Mouse (Mus musculus) stomach, embryonic 16.5 days (tissue): Measurements from ENCODE around the gene Tigd2. TPM values are rescaled to one million over a fixed set of nuclear protein-coding genes. Genes with fewer than 3 reads are reported as not detected.

Experiments
- ATAC-seq: fragments of 200-750 bp; cut with Nextera tagmentation; 2 replicates; pipeline ENCODE4 v1.8.0; 2017; ENCODE audit warnings: moderate number of reproducible peaks, moderate TSS enrichment; ENCODE audit not compliant: insufficient read depth, low FRiP score
- H3K27ac ChIP-seq: fragments of 300-500 bp; sonication (generic); 2 replicates; pipeline ENCODE4 v1.5.1; 2014; ENCODE audit warnings: low read length
- H3K27me3 ChIP-seq: fragments of 300-500 bp; sonication (generic); 2 replicates; pipeline ENCODE4 v1.6.1; 2014; ENCODE audit warnings: low read length, control low read depth, mixed read lengths; ENCODE audit not compliant: control insufficient read depth, insufficient read depth
- H3K36me3 ChIP-seq: fragments of 300-500 bp; sonication (generic); 2 replicates; pipeline ENCODE4 v1.6.1; 2014; ENCODE audit warnings: low read length; ENCODE audit not compliant: control insufficient read depth, insufficient read depth
- H3K4me1 ChIP-seq: fragments of 300-500 bp; sonication (generic); 2 replicates; pipeline ENCODE4 v1.6.1; 2014; ENCODE audit warnings: low read length, control low read depth, mixed read lengths; ENCODE audit not compliant: control insufficient read depth, insufficient read depth
- H3K4me2 ChIP-seq: fragments of 300-500 bp; sonication (generic); 2 replicates; pipeline ENCODE4 v1.6.1; 2014; ENCODE audit warnings: low read depth, low read length, mixed read lengths
- H3K4me3 ChIP-seq: fragments of 300-500 bp; sonication (generic); replicated peaks from 2 replicates; pipeline ENCODE4 v1.5.1; 2014; ENCODE audit warnings: mild to moderate bottlenecking, low read length
- H3K9ac ChIP-seq: fragments of 300-500 bp; sonication (generic); 2 replicates; pipeline ENCODE4 v1.6.1; 2014; ENCODE audit warnings: low read length
- H3K9me3 ChIP-seq: fragments of 300-500 bp; sonication (generic); replicated peaks from 2 replicates; pipeline ENCODE4 v1.6.1; 2016; ENCODE audit warnings: low read length, control low read depth; ENCODE audit not compliant: control insufficient read depth
- WGBS: fragments of 180-500 bp; shearing (Covaris S2); extraction: QIAGEN DNeasy Blood & Tissue Kit; methylation state at CpG from one replicate; pipeline ENCODE4 v1.1.7; 2014; 5-methylcytosine and 5-hydroxymethylcytosine counted together
- polyA plus RNA-seq: library from polyadenylated mRNA; unstranded; fragments of >200 nt; fragmentation: Nextera tagmentation; extraction: Ambion mirVana; gene quantifications from 2 replicates; pipeline ENCODE4 v1.2.1, GENCODE M21; 2015

Gene Tigd2
- polyA plus RNA-seq = 11.4 and 12.1 TPM in 2 replicates

DNA sequence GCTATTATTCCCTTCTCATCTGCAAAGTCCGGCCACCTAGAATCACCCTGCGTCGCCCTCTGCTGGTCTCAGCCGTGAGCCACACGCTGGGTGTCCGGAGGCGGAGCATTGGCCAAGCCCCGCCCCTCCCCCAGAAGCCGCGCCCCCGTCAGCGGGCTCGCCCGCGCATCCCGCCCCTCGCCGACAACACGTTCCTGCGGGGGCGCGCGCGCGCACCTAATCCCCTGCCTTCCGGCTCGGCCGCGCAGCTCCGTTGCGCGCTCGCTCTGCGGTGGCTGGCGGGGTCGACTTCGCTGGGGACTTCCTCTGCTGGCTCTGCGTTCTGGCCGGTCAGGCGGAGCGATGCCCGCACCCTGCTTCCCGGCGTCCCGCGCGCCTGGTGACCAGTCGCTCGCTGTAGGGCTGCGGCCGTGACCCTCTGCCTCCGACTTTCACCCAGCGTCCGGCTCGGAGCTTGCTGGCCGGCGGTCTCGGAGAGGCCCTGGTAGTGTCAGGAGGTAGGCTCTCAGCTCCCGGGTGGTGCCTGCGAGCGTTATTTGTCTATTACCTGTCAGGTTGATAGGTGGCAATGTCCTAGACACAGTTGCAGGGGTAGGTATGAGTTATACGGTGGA is at the start of gene Tigd2:
Tigd2 (plus strand) TSS at position 186 of the 614 bp plus-strand sequence.
- Histone ChIP-seq H3K36me3 (0 out of 2 replicates have a peak, but pooled peaks cover 3% of the 10 kb centered on the region), H3K27me3 (no peaks in the 10 kb centered on the region), H3K4me3 (peak within 1 kb of the TSS; percentile 98), H3K9me3 (no peaks in the 10 kb centered on the region), H3K4me2 (peak within 1 kb of the TSS; percentile 79), H3K27ac (peak within 1 kb of the TSS; percentile 90), H3K9ac (peak within 1 kb of the TSS; percentile 97), H3K4me1 (no peaks in the 10 kb centered on the region; the same call in 1 of the 2 replicates)
- WGBS = under 1% methylated on average over 61 of the region's 62 CpGs
- peak; percentile 99 for ATAC-seq

- H3K4me2 ChIP-seq = no peak overlapping the region
- 52% methylated on average over 4 of the region's 4 CpGs for WGBS
- no peak for ATAC-seq
Measured at GRCm38 (mm10) chr6:59161801-59162478, 46.7 kb upstream of the Tigd2 start.

GRCm38 (mm10) chr6:59162887-59163286 is 45.8 kb upstream of the Tigd2 start:
- H3K27ac ChIP-seq = no peak overlapping the region
- H3K4me1 ChIP-seq = no peaks in the 10 kb centered on the region
- H3K36me3 ChIP-seq = no peaks in the 10 kb centered on the region
- no peak overlapping the region for H3K9ac ChIP-seq
- no peak overlapping the region for H3K4me2 ChIP-seq
- H3K9me3 ChIP-seq = no peaks in the 10 kb centered on the region
- H3K27me3 ChIP-seq = no peaks in the 10 kb centered on the region
- 66% methylated on average over 2 of the region's 2 CpGs for WGBS
- ATAC-seq = no peak
- no peak overlapping the region for H3K4me3 ChIP-seq

More at GRCm38 (mm10) chr6:59161801-59162478, 46.7 kb upstream of the Tigd2 start:
- Histone ChIP-seq H3K36me3 (no peaks in the 10 kb centered on the region), H3K4me1 (no peaks in the 10 kb centered on the region), H3K9ac (no peak overlapping the region), H3K9me3 (no peaks in the 10 kb centered on the region), H3K27me3 (no peaks in the 10 kb centered on the region), H3K4me3 (no peak overlapping the region), H3K27ac (no peak overlapping the region)

- H3K9ac ChIP-seq = no peak overlapping the region
- no peak for ATAC-seq
- no peaks in the 10 kb centered on the region for H3K36me3 ChIP-seq
- no peaks in the 10 kb centered on the region for H3K4me1 ChIP-seq
- no peak overlapping the region for H3K27ac ChIP-seq
- no peaks in the 10 kb centered on the region for H3K27me3 ChIP-seq
- no peak overlapping the region for H3K4me3 ChIP-seq
- H3K4me2 ChIP-seq = no peak overlapping the region
- whole genome bisulfite sequencing = 66% methylated on average over 3 of the region's 3 CpGs
- H3K9me3 ChIP-seq = no peaks in the 10 kb centered on the region
Measured at GRCm38 (mm10) chr6:59163407-59163806, 45.3 kb upstream of the Tigd2 start.

- whole genome bisulfite sequencing = 38% methylated on average over 2 of the region's 2 CpGs
- H3K4me2 ChIP-seq = no peak overlapping the region
- no peaks in the 10 kb centered on the region for H3K9me3 ChIP-seq
- no peaks in the 10 kb centered on the region for H3K4me1 ChIP-seq
- H3K36me3 ChIP-seq = no peaks in the 10 kb centered on the region
- H3K27ac ChIP-seq = no peak overlapping the region
- no peak for ATAC-seq
- no peak overlapping the region for H3K9ac ChIP-seq
- no peaks in the 10 kb centered on the region for H3K27me3 ChIP-seq
- no peak overlapping the region for H3K4me3 ChIP-seq
Measured at GRCm38 (mm10) chr6:59168939-59169338, 39.7 kb upstream of the Tigd2 start.

- ATAC-seq = no peak
- Histone ChIP-seq H3K4me2 (no peak overlapping the region), H3K4me1 (no peaks in the 10 kb centered on the region), H3K27me3 (no peaks in the 10 kb centered on the region), H3K27ac (no peak overlapping the region), H3K9me3 (no peaks in the 10 kb centered on the region), H3K9ac (no peak overlapping the region), H3K4me3 (no peak overlapping the region), H3K36me3 (no peaks in the 10 kb centered on the region)
- WGBS = 67% methylated on average over 3 of the region's 3 CpGs
Measured at GRCm38 (mm10) chr6:59171230-59171629, 37.4 kb upstream of the Tigd2 start.

DNA sequence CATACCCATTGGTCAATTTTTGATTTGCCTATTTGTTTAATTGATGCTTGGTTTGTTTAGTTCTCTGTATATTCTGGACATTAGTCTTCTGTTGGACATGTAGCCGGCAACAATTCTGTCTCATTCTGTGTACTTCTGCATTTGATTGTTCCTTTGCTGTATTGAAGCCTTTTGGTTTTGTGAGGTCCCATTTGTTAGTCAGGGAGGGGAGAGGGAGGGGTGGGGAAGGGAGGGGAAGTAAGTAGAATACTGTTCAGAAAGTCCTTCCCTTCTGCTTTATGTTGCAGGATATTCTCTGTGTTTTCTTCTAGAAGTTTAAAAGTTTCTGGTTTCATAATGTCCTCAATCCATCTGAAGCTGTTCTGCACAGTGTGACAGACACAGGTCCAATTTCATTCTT is 34.7 kb upstream of the Tigd2 start:
- H3K4me2 ChIP-seq = no peak overlapping the region
- no peaks in the 10 kb centered on the region for H3K36me3 ChIP-seq
- H3K4me1 ChIP-seq = no peaks in the 10 kb centered on the region
- H3K9ac ChIP-seq = no peak overlapping the region
- H3K27me3 ChIP-seq = no peaks in the 10 kb centered on the region
- no peak overlapping the region for H3K4me3 ChIP-seq
- ATAC-seq = no peak
- H3K27ac ChIP-seq = no peak overlapping the region
- H3K9me3 ChIP-seq = no peaks in the 10 kb centered on the region
- 63% methylated on average over 1 of the region's 1 CpGs for WGBS

GRCm38 (mm10) chr6:59178051-59178450 is 30.6 kb upstream of the Tigd2 start:
- WGBS = 89% methylated on average over 3 of the region's 3 CpGs
- Histone ChIP-seq H3K4me3 (no peak overlapping the region), H3K4me1 (no peaks in the 10 kb centered on the region), H3K4me2 (no peak overlapping the region), H3K27ac (no peak overlapping the region), H3K27me3 (no peaks in the 10 kb centered on the region), H3K9me3 (no peaks in the 10 kb centered on the region), H3K9ac (no peak overlapping the region), H3K36me3 (no peaks in the 10 kb centered on the region)
- ATAC-seq = peak; percentile 40; the same call in 1 of the 2 replicates

- peak; percentile 72; the same call in 1 of the 2 replicates for ATAC-seq
- no peaks in the 10 kb centered on the region for H3K4me1 ChIP-seq
- H3K9me3 ChIP-seq = no peaks in the 10 kb centered on the region
- H3K36me3 ChIP-seq = no peaks in the 10 kb centered on the region
- no peak overlapping the region for H3K4me3 ChIP-seq
- H3K27me3 ChIP-seq = no peaks in the 10 kb centered on the region
- H3K4me2 ChIP-seq = no peak overlapping the region
- WGBS = 37% methylated on average over 7 of the region's 7 CpGs
- no peak overlapping the region for H3K27ac ChIP-seq
- no peak overlapping the region for H3K9ac ChIP-seq
Measured at GRCm38 (mm10) chr6:59180376-59180996, 28.2 kb upstream of the Tigd2 start.
